Mouse (Mus musculus) spleen, adult 2 months (tissue): Measurements from ENCODE around the gene Gm20517.

Experiments used
- CTCF ChIP-seq: fragments of 200-500 bp; IDR thresholded peaks from 2 replicates; pipeline ENCODE4 v1.5.1; 2011; ENCODE audit warnings: mild to moderate bottlenecking, inconsistent platforms; ENCODE audit not compliant: insufficient read depth, insufficient read length, insufficient replicate concordance; ENCODE audit errors: extremely low read depth
- POLR2A ChIP-seq: fragments of 200-500 bp; IDR thresholded peaks from 2 replicates; pipeline ENCODE4 v1.6.1; 2011; ENCODE audit warnings: low read depth, low read length, inconsistent platforms

DNA sequence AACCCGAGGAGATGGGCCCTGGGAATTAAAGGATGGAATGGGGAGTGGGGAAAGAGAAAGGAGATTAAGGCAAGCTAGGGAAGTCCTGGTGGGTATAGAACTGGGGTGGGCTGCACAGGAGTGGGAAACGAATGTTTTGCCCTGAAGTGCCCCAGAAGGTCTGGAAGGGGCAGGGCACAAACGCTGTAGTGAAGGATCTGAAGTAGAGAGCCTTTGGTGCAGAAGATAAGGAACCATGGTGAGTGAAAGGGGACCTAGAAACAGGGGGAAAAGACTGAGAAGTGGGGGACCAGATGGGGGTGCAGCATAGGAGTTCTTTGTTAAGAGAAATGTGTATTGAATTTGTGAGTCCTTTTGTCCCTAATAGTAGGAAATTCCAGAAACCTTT, 19.3 kb downstream of the Gm20517 start, which contains the start of gene Usp49:
- no peak for TF ChIP-seq POLR2A
- TF ChIP-seq CTCF: no peak
